Mouse (Mus musculus): ENCODE data around the gene Gast.

DNA sequence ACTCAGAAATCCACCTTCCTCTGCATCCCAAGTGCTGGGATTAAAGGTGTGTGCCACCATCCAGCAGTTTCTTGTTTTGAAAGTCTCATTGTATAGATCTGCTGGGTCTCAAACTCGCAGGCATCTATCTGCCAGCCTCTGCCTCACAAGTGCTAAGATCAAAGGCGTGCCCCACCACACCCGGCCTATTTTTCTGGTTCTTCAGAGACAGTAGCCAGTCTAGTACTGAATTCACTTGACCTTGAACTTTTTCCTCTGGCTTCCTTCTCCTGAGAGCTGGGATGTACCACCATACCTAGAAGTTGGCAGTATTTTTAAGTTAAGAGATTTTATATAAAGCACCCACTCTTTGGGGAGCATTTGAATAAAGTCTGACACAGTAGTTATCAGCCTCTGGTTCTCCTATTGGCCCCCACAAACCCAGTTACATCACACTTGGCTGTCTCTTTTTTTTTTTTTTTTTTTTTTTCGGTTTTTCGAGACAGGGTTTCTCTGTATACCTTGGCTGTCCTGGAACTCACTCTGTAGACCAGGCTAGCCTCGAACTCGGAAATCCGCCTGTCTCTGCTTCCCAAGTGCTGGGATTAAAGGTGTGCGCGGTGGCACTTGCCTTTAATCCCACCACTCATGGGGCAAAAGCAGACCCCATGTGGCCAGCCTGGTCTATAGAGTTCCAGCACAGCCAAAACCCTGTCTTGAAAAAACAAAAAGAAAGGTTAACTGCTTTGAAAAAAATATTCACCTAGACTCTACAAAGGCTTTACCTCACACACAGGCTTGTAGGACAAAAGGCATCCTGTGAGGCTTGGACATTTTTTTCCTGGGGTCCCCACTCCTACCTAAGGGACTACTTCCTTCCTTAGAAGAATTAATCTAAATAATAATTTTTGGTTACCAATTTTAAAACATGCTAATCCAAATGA is 15.4 kb upstream of the Gast start:
- TF ChIP-seq CTCF (IDR thresholded peaks at IDR 0.05; ENCODE audit: low read depth, low read length), result no peak
- no peak for TF ChIP-seq POLR2A (IDR thresholded peaks at IDR 0.05; ENCODE audit: insufficient read depth, low read length)
- no peak for TF ChIP-seq EP300 (IDR thresholded peaks at IDR 0.05; ENCODE audit: insufficient read depth, low read depth, low read length)

Data from ES-Bruce4 (cell line).